Mouse (Mus musculus) forebrain, embryonic 16.5 days (tissue): Measurements from ENCODE around the gene Cd7. TPM values are rescaled to one million over a fixed set of nuclear protein-coding genes. Genes with fewer than 3 reads are reported as not detected.
"Not testable (repeated sequence)": the region's sequence is repeated elsewhere in the genome, so short reads cannot be mapped to it uniquely, and the experiment has no call there.

Experiments used
- ATAC-seq: fragments of 200-750 bp; cut with Nextera tagmentation; 2 replicates; pipeline ENCODE4 v1.8.0; 2017; ENCODE audit warnings: mild to moderate bottlenecking, moderate library complexity
- H3K27ac ChIP-seq: fragments of 300-500 bp; sonication (generic); 2 replicates; pipeline ENCODE4 v1.5.1; 2014; ENCODE audit warnings: low read length, control low read depth
- H3K27me3 ChIP-seq: fragments of 300-500 bp; sonication (generic); replicated peaks from 2 replicates; pipeline ENCODE4 v1.6.1; 2014; ENCODE audit warnings: low read length; ENCODE audit not compliant: control insufficient read depth, insufficient read depth
- H3K36me3 ChIP-seq: fragments of 300-500 bp; sonication (generic); 2 replicates; pipeline ENCODE4 v1.6.1; 2014; ENCODE audit not compliant: control insufficient read depth, insufficient read depth
- H3K4me1 ChIP-seq: fragments of 300-500 bp; sonication (generic); replicated peaks from 2 replicates; pipeline ENCODE4 v1.6.1; 2014; ENCODE audit warnings: low read length; ENCODE audit not compliant: control insufficient read depth, insufficient read depth
- H3K4me2 ChIP-seq: fragments of 300-500 bp; sonication (generic); 2 replicates; pipeline ENCODE4 v1.6.1; 2014; ENCODE audit warnings: mild to moderate bottlenecking, low read length, control low read depth
- H3K4me3 ChIP-seq: fragments of 300-500 bp; sonication (generic); replicated peaks from 2 replicates; pipeline ENCODE4 v1.5.1; 2014; ENCODE audit warnings: mild to moderate bottlenecking, low read length, control low read depth
- H3K9ac ChIP-seq: fragments of 300-500 bp; sonication (generic); replicated peaks from 2 replicates; pipeline ENCODE4 v1.6.1; 2014; ENCODE audit warnings: low read depth, low read length, control low read depth
- H3K9me3 ChIP-seq: fragments of 300-500 bp; sonication (generic); 2 replicates; pipeline ENCODE4 v1.6.1; 2016; ENCODE audit warnings: low read length; ENCODE audit not compliant: control insufficient read depth
- WGBS: fragments of 180-500 bp; shearing (Covaris S2); extraction: QIAGEN DNeasy Blood & Tissue Kit; methylation state at CpG from one replicate; pipeline ENCODE4 v1.1.7; 2014; 5-methylcytosine and 5-hydroxymethylcytosine counted together
- polyA plus RNA-seq: library from polyadenylated mRNA; unstranded; fragments of >200 nt; fragmentation: Nextera tagmentation; extraction: Ambion mirVana; gene quantifications from 2 replicates; pipeline ENCODE4 v1.2.1, GENCODE M21; 2015

Gene Cd7
- polyA plus RNA-seq, 1 experiment from 2014 or later = not detected

- Histone ChIP-seq H3K27me3 (no peaks in the 10 kb centered on the region), H3K27ac (no peak overlapping the region), H3K9me3 (no peaks in the 10 kb centered on the region), H3K4me3 (no peak overlapping the region), H3K36me3 (no peaks in the 10 kb centered on the region), H3K4me1 (no peaks in the 10 kb centered on the region), H3K4me2 (no peak overlapping the region), H3K9ac (no peak overlapping the region)
- 94% methylated on average over 2 of the region's 2 CpGs for WGBS
- ATAC-seq = no peak
These were observed 28.7 kb upstream of the Cd7 start for GRCm38 (mm10) chr11:121067895-121068294.

- Histone ChIP-seq H3K4me2 (no peak overlapping the region), H3K27me3 (no peaks in the 10 kb centered on the region), H3K27ac (no peak overlapping the region), H3K9me3 (no peaks in the 10 kb centered on the region), H3K4me1 (no peaks in the 10 kb centered on the region), H3K4me3 (no peak overlapping the region), H3K9ac (no peak overlapping the region), H3K36me3 (no peaks in the 10 kb centered on the region)
- WGBS = 89% methylated on average over 3 of the region's 3 CpGs
- ATAC-seq = no peak
These were observed 25.0 kb upstream of the Cd7 start for GRCm38 (mm10) chr11:121064197-121064596.

- no peaks in the 10 kb centered on the region for H3K27me3 ChIP-seq
- WGBS = 80% methylated on average over 5 of the region's 5 CpGs
- no peak for ATAC-seq
- no peak within 1 kb of the TSS for H3K9ac ChIP-seq
- no peaks in the 10 kb centered on the region for H3K9me3 ChIP-seq
- no peak within 1 kb of the TSS for H3K27ac ChIP-seq
- no peaks in the 10 kb centered on the region for H3K36me3 ChIP-seq
- no peak within 1 kb of the TSS for H3K4me3 ChIP-seq
- no peaks in the 10 kb centered on the region for H3K4me1 ChIP-seq
- no peak within 1 kb of the TSS for H3K4me2 ChIP-seq
These were observed 24.2 kb upstream of the Cd7 start, which contains the start of gene Sectm1b for GRCm38 (mm10) chr11:121063379-121063778. Sectm1b (minus strand) TSS chr11:121063569.

GRCm38 (mm10) chr11:121061615-121062014 lies 22.4 kb upstream of the Cd7 start:
- Histone ChIP-seq H3K27ac (no peak overlapping the region), H3K4me3 (no peak overlapping the region), H3K4me2 (no peak overlapping the region), H3K4me1 (no peaks in the 10 kb centered on the region), H3K9ac (no peak overlapping the region), H3K9me3 (no peaks in the 10 kb centered on the region), H3K27me3 (no peaks in the 10 kb centered on the region), H3K36me3 (no peaks in the 10 kb centered on the region)
- 62% methylated on average over 8 of the region's 8 CpGs for WGBS
- ATAC-seq = no peak

- not testable (repeated sequence) for H3K4me2 ChIP-seq, H3K27me3 ChIP-seq, H3K9ac ChIP-seq, ATAC-seq, H3K36me3 ChIP-seq, H3K4me1 ChIP-seq, H3K27ac ChIP-seq, H3K9me3 ChIP-seq, H3K4me3 ChIP-seq
- 95% methylated on average over 6 of the region's 6 CpGs for WGBS
These were observed 21.3 kb upstream of the Cd7 start for GRCm38 (mm10) chr11:121060401-121061067.

- Histone ChIP-seq H3K27ac (no peak overlapping the region), H3K36me3 (no peaks in the 10 kb centered on the region), H3K9me3 (no peaks in the 10 kb centered on the region), H3K4me2 (no peak overlapping the region), H3K9ac (no peak overlapping the region), H3K4me1 (no peaks in the 10 kb centered on the region), H3K27me3 (no peaks in the 10 kb centered on the region), H3K4me3 (no peak overlapping the region)
- no peak for ATAC-seq
- WGBS = 94% methylated on average over 4 of the region's 4 CpGs
These were observed 20.3 kb upstream of the Cd7 start for GRCm38 (mm10) chr11:121059471-121059870.

- Histone ChIP-seq H3K4me2 (no peak overlapping the region), H3K9ac (no peak overlapping the region), H3K36me3 (no peaks in the 10 kb centered on the region), H3K27me3 (no peaks in the 10 kb centered on the region), H3K9me3 (no peaks in the 10 kb centered on the region), H3K27ac (no peak overlapping the region), H3K4me3 (no peak overlapping the region), H3K4me1 (no peaks in the 10 kb centered on the region)
- WGBS = 88% methylated on average over 4 of the region's 4 CpGs
- no peak for ATAC-seq
These were observed 19.7 kb upstream of the Cd7 start for GRCm38 (mm10) chr11:121058956-121059355.

- no peaks in the 10 kb centered on the region for H3K9me3 ChIP-seq
- no peak overlapping the region for H3K4me3 ChIP-seq
- H3K4me1 ChIP-seq = no peaks in the 10 kb centered on the region
- WGBS = 84% methylated on average over 5 of the region's 5 CpGs
- ATAC-seq = no peak
- no peak overlapping the region for H3K9ac ChIP-seq
- H3K27me3 ChIP-seq = no peaks in the 10 kb centered on the region
- H3K4me2 ChIP-seq = no peak overlapping the region
- H3K36me3 ChIP-seq = no peaks in the 10 kb centered on the region
- no peak overlapping the region for H3K27ac ChIP-seq
These were observed 18.9 kb upstream of the Cd7 start for GRCm38 (mm10) chr11:121058122-121058521.

GRCm38 (mm10) chr11:121056536-121057236 lies 17.5 kb upstream of the Cd7 start:
- Histone ChIP-seq H3K4me2 (no peak overlapping the region), H3K36me3 (no peaks in the 10 kb centered on the region), H3K4me1 (no peaks in the 10 kb centered on the region), H3K9ac (no peak overlapping the region), H3K9me3 (no peaks in the 10 kb centered on the region), H3K27me3 (no peaks in the 10 kb centered on the region), H3K27ac (no peak overlapping the region), H3K4me3 (no peak overlapping the region)
- no peak for ATAC-seq
- WGBS = 78% methylated on average over 7 of the region's 7 CpGs
